Comparison of ENCODE assay signal across 10 mouse cellular contexts in the genomic region with DNA sequence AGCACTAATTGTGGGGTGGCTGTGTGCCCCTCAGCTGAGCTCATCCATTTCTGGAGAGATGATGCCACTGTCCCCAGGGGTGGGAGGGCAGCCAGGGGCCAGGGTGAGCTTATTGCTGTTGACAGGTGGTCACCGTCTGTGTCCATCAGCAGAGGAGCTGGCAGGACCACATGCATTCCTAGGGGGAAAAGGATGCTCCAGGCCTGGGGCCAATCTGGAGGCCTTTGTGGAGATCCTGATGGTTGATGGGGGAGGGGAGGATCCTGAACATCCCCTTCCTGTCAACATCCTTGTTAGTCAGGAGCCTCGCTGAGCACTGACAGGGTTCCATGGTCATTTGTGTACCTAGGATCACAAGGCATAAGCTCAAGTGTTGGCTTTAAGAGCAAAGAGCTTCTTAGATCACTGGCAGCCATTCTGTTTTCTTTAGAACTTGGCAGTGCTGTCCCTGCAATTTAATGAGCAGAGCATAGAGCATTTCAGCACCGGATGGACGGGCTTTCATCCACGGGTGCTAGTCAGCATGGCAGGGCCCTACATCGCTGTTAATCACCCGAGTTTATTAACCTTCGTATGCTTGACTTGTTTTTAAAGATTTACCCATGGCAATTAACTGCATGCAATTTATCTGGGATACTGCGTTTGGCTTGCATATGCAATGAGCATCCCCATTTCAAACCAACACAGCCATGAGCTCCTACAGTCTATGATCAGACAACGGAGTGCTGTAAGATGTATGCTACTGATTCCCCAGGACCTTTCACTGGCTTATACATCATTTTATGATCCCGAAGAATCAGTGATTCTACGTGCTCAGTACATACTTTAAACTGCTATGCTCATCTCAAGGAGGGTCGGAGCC. TPM values are rescaled to one million over a fixed set of nuclear protein-coding genes. Genes with fewer than 3 reads are reported as not detected.
DNase-seq lines count a peak whose midpoint lies in the region; ATAC-seq and TF ChIP-seq lines count a peak whose summit lies in the region.
"Had no signal": no experiment of that assay in that cellular context is flagged by ENCODE, and none has a peak within 500 bp of the region (broad histone marks: within the 10 kb centered on the region; RNA-seq: fewer than 3 reads in every experiment).

No protein-coding gene starts in this region.

- H3K27ac ChIP-seq in cerebellum, adult 2 months (ENCODE audit: insufficient read depth, low read length) = peak overlapping the region; percentile 4
- peak overlapping the region; percentile 71 for H3K27ac ChIP-seq in forebrain, postnatal 0 days (ENCODE audit: low read depth, low read length)
- H3K27ac ChIP-seq in midbrain, embryonic 16.5 days (ENCODE audit: low read length) = peak overlapping the region; percentile 50; the same call in 1 of the 2 replicates
- H3K27ac ChIP-seq: macrophage had no signal

- H3K4me3 ChIP-seq in cerebellum, adult 2 months (replicated peaks; ENCODE audit: insufficient read depth, low read depth, low read length) = no peak overlapping the region
- H3K4me3 ChIP-seq in forebrain, postnatal 0 days (ENCODE audit: low read depth, low read length) = no peak overlapping the region
- H3K4me3 ChIP-seq in midbrain, embryonic 16.5 days (ENCODE audit: low read depth, low read length) = no peak overlapping the region

- DNase-seq in kidney, postnatal 14 days = peak; percentile 12
- DNase-seq in kidney, postnatal 25 days = no peak
- peak; percentile 96 to 99 for DNase-seq in cerebellum, adult 2 months
- DNase-seq in forebrain, postnatal 0 days = peak; percentile 78
- DNase-seq in yolk sac, embryonic 10.5 days (ENCODE audit: low spot score) = no peak
- no peak for DNase-seq in MN1 (ENCODE audit: low spot score)
- DNase-seq in adrenal gland, adult 8-10 months = no peak
- DNase-seq: spleen, adult 18-20 months had no signal

- no peaks in the 10 kb centered on the region for H3K9me3 ChIP-seq in forebrain, postnatal 0 days (ENCODE audit: low read length)
- no peaks in the 10 kb centered on the region for H3K9me3 ChIP-seq in midbrain, embryonic 16.5 days (replicated peaks; ENCODE audit: control insufficient read depth, low read length, poor library complexity, severe bottlenecking)

- no peaks in the 10 kb centered on the region for H3K27me3 ChIP-seq in cerebellum, adult 2 months (ENCODE audit: control insufficient read depth, insufficient read depth, low read length)
- no peaks in the 10 kb centered on the region for H3K27me3 ChIP-seq in forebrain, postnatal 0 days (ENCODE audit: insufficient read depth, low read length)
- no peaks in the 10 kb centered on the region for H3K27me3 ChIP-seq in midbrain, embryonic 16.5 days (ENCODE audit: control insufficient read depth, insufficient read depth, low read depth, low read length)

- no peak overlapping the region for H3K4me2 ChIP-seq in forebrain, postnatal 0 days (ENCODE audit: low read depth)
- no peak overlapping the region for H3K4me2 ChIP-seq in midbrain, embryonic 16.5 days (ENCODE audit: low read length)

- TF ChIP-seq POLR2A in cerebellum, adult 2 months (IDR thresholded peaks at IDR 0.05; ENCODE audit: borderline replicate concordance, insufficient read depth, low read length) = no peak

- ATAC-seq in forebrain, postnatal 0 days = peak; percentile 79
- ATAC-seq in midbrain, embryonic 16.5 days = peak; percentile 73

- no peak overlapping the region for H3K9ac ChIP-seq in forebrain, postnatal 0 days
- H3K9ac ChIP-seq in midbrain, embryonic 16.5 days (ENCODE audit: low read depth, low read length) = no peak overlapping the region

- 12% methylated on average over 13 of the region's 13 CpGs for WGBS in cerebellum, adult 2 months
- 25% methylated on average over 13 of the region's 13 CpGs for WGBS in forebrain, postnatal 0 days
- WGBS in midbrain, embryonic 16.5 days = 50% methylated on average over 13 of the region's 13 CpGs

- peaks cover 23% of the 10 kb centered on the region for H3K36me3 ChIP-seq in forebrain, postnatal 0 days (ENCODE audit: insufficient read depth)
- peaks cover 12% of the 10 kb centered on the region for H3K36me3 ChIP-seq in midbrain, embryonic 16.5 days (ENCODE audit: control insufficient read depth, insufficient read depth, low read length)

- peaks cover 22% of the 10 kb centered on the region; the same call in 1 of the 2 replicates for H3K4me1 ChIP-seq in cerebellum, adult 2 months (ENCODE audit: control insufficient read depth, insufficient read depth, low read length)
- peaks cover 7% of the 10 kb centered on the region; the same call in 1 of the 2 replicates for H3K4me1 ChIP-seq in forebrain, postnatal 0 days (ENCODE audit: insufficient read depth)
- H3K4me1 ChIP-seq in midbrain, embryonic 16.5 days (ENCODE audit: control insufficient read depth, insufficient read depth, low read length) = peaks cover 10% of the 10 kb centered on the region

- TF ChIP-seq CTCF in cerebellum, adult 2 months (IDR thresholded peaks at IDR 0.05; ENCODE audit: borderline replicate concordance, insufficient read depth, low read depth, low read length) = no peak
- no peak for TF ChIP-seq CTCF in forebrain, postnatal 0 days (IDR thresholded peaks at IDR 0.05; ENCODE audit: low read depth)

RNA-seq across cellular contexts. Expression of gene Gm6525, which starts 26.9 kb away (rescaled TPM):
- not detected in 2 replicates for polyA plus RNA-seq in cerebellum, adult 2 months (2012; rRNA removed)
- total RNA-seq in forebrain, postnatal 0 days (2014; rRNA removed) = 0.29 TPM in 1 of 2 replicates, not detected in the other
- 0.33 and 2.1 TPM in 2 replicates for polyA plus RNA-seq in forebrain, postnatal 0 days (2015; fragmentation: Nextera tagmentation; extraction: Ambion mirVana)
- polyA plus RNA-seq in midbrain, embryonic 16.5 days (2015; fragmentation: Nextera tagmentation; extraction: Ambion mirVana) = 2.1 and 2.5 TPM in 2 replicates
- not detected for total RNA-seq in adrenal gland, adult 8-10 months (2022)
- polyA plus RNA-seq: macrophage had no signal

RNA-seq across cellular contexts. Expression of gene Mnd1, which starts 45.2 kb away (rescaled TPM):
- polyA plus RNA-seq in cerebellum, adult 2 months (2012; rRNA removed) = 1.7 and 1.8 TPM in 2 replicates
- 2.1 and 3.0 TPM in 2 replicates for total RNA-seq in forebrain, postnatal 0 days (2014; rRNA removed)
- polyA plus RNA-seq in forebrain, postnatal 0 days (2015; fragmentation: Nextera tagmentation; extraction: Ambion mirVana) = 2.4 and 2.5 TPM in 2 replicates
- polyA plus RNA-seq in midbrain, embryonic 16.5 days (2015; fragmentation: Nextera tagmentation; extraction: Ambion mirVana) = 1.4 and 1.5 TPM in 2 replicates
- 1 to 10 TPM; 8.0 to 9.1 (median 8.6) TPM for total RNA-seq in adrenal gland, adult 8-10 months (2022)

Comparison
In these comparisons a context has a peak if more than half of its experiments do, and no peak if none do; other contexts are left out.
1. DNase-seq: peak in kidney, postnatal 14 days (single experiment), cerebellum, adult 2 months (2 of 2) and forebrain, postnatal 0 days (single experiment); none in kidney, postnatal 25 days (0 of 2), yolk sac, embryonic 10.5 days (single experiment), MN1 (single experiment) and adrenal gland, adult 8-10 months (single experiment).
2. H3K27ac ChIP-seq: peak in every context shown above with its lines; median percentile 71 in forebrain, postnatal 0 days; 50 in midbrain, embryonic 16.5 days; 4 in cerebellum, adult 2 months.